Mouse (Mus musculus) MEL (cell line): Measurements from ENCODE around the gene Prmt9. TPM values are rescaled to one million over a fixed set of nuclear protein-coding genes. Genes with fewer than 3 reads are reported as not detected.
A peak's percentile ranks its signal among the peaks of the same experiment; 100 is the strongest.

Source experiments
- DNase-seq: peaks from one replicate; pipeline ENCODE4 v3.0.0; 2011; ENCODE audit warnings: low read depth, low spot score
- H3K27ac ChIP-seq: 2 replicates; pipeline ENCODE4 v1.5.1; 2012; ENCODE audit warnings: low read depth, mild to moderate bottlenecking, control low read depth, low read length, moderate library complexity; ENCODE audit not compliant: control insufficient read depth
- H3K27me3 ChIP-seq, 2 experiments: fragments of 150-350 bp in 1 of 2; sonication (generic) in 1 of 2; 2 replicates each; pipeline ENCODE4 v1.6.1; 2012; ENCODE audit warnings: low read length in 2 of 2, mild to moderate bottlenecking in 2 of 2, improper control_type of control experiment in 1 of 2, moderate library complexity in 1 of 2; ENCODE audit not compliant: insufficient read depth in 2 of 2, control insufficient read depth in 1 of 2
- H3K36me3 ChIP-seq, 2 experiments: 2 replicates each; pipeline ENCODE4 v1.6.1; 2012 to 2014; ENCODE audit warnings: low read length in 2 of 2, improper control_type of control experiment in 1 of 2, inconsistent platforms in 1 of 2, mild to moderate bottlenecking in 1 of 2; ENCODE audit not compliant: insufficient read depth in 2 of 2, control insufficient read depth in 1 of 2
- H3K4me1 ChIP-seq, 2 experiments: fragments of 150-350 bp in 1 of 2; sonication (generic) in 1 of 2; 2 replicates each; pipeline ENCODE4 v1.6.1; 2012; ENCODE audit warnings: low read length in 2 of 2, improper control_type of control experiment in 1 of 2, mild to moderate bottlenecking in 1 of 2; ENCODE audit not compliant: insufficient read depth in 2 of 2, control insufficient read depth in 1 of 2
- H3K4me3 ChIP-seq, 2 experiments: fragments of 150-350 bp in 1 of 2; sonication (generic) in 1 of 2; 2 replicates each; pipeline ENCODE4 v1.5.1; 2012; ENCODE audit warnings: low read depth in 2 of 2, low read length in 2 of 2, mild to moderate bottlenecking in 2 of 2, moderate library complexity in 2 of 2, control low read depth in 1 of 2, improper control_type of control experiment in 1 of 2; ENCODE audit not compliant: control insufficient read depth in 1 of 2, insufficient read depth in 1 of 2
- H3K79me2 ChIP-seq: 2 replicates; pipeline ENCODE4 v1.6.1; 2012; ENCODE audit warnings: mild to moderate bottlenecking, low read length, moderate library complexity; ENCODE audit not compliant: control insufficient read depth, poor library complexity, insufficient read depth
- H3K9ac ChIP-seq: 2 replicates; pipeline ENCODE4 v1.6.1; 2012; ENCODE audit warnings: low read depth, mild to moderate bottlenecking, control low read depth, low read length, moderate library complexity; ENCODE audit not compliant: control insufficient read depth, poor library complexity, severe bottlenecking
- H3K9me3 ChIP-seq: fragments of 150-350 bp; sonication (generic); replicated peaks from 2 replicates; pipeline ENCODE4 v1.6.1; 2012; ENCODE audit warnings: mild to moderate bottlenecking, low read length, improper control_type of control experiment, moderate library complexity; ENCODE audit not compliant: insufficient read depth
- BHLHE40 ChIP-seq: IDR thresholded peaks from 2 replicates; pipeline ENCODE4 v1.6.1; 2012; ENCODE audit warnings: low read depth, mild to moderate bottlenecking, inconsistent platforms, low read length, improper control_type of control experiment, borderline replicate concordance
- CHD1 ChIP-seq: IDR thresholded peaks from 2 replicates; pipeline ENCODE4 v1.6.1; 2012; ENCODE audit warnings: low read depth, mild to moderate bottlenecking, inconsistent platforms, low read length, improper control_type of control experiment
- CHD2 ChIP-seq: IDR thresholded peaks from 2 replicates; pipeline ENCODE4 v1.6.1; 2011; ENCODE audit warnings: low read length, improper control_type of control experiment
- CTCF ChIP-seq, 3 experiments: IDR thresholded peaks in 2 of 3; conservative IDR thresholded peaks in 1 of 3; 2 replicates each; pipeline ENCODE4 v1.5.1; 2011 to 2012; ENCODE audit warnings: low read length in 3 of 3, low read depth in 2 of 3, mild to moderate bottlenecking in 2 of 3, improper control_type of control experiment in 1 of 3, inconsistent platforms in 1 of 3, mixed read lengths in 1 of 3, moderate library complexity in 1 of 3; ENCODE audit not compliant: control insufficient read depth in 1 of 3, insufficient read depth in 1 of 3, poor library complexity in 1 of 3, severe bottlenecking in 1 of 3
- ELF1 ChIP-seq: IDR thresholded peaks from 2 replicates; pipeline ENCODE4 v1.6.1; 2014; ENCODE audit warnings: low read depth, mild to moderate bottlenecking, inconsistent platforms, low read length, improper control_type of control experiment, moderate library complexity
- GABPA ChIP-seq: IDR thresholded peaks from 2 replicates; pipeline ENCODE4 v1.6.1; 2012; ENCODE audit warnings: low read depth, mild to moderate bottlenecking, inconsistent platforms, low read length, improper control_type of control experiment, moderate library complexity
- HCFC1 ChIP-seq: IDR thresholded peaks from 2 replicates; pipeline ENCODE4 v1.6.1; 2012; ENCODE audit warnings: low read depth, mild to moderate bottlenecking, inconsistent platforms, low read length, improper control_type of control experiment, moderate library complexity
- JUND ChIP-seq: IDR thresholded peaks from 2 replicates; pipeline ENCODE4 v1.6.1; 2011; ENCODE audit warnings: low read depth, mild to moderate bottlenecking, improper control_type of control experiment, low read length
- MAX ChIP-seq: IDR thresholded peaks from 2 replicates; pipeline ENCODE4 v1.6.1; 2011; ENCODE audit warnings: low read length, improper control_type of control experiment
- MAZ ChIP-seq: IDR thresholded peaks from 2 replicates; pipeline ENCODE4 v1.6.1; 2012; ENCODE audit warnings: low read depth, mild to moderate bottlenecking, inconsistent platforms, low read length, improper control_type of control experiment
- MEF2A ChIP-seq: IDR thresholded peaks from 2 replicates; pipeline ENCODE4 v1.6.1; 2014; ENCODE audit warnings: low read depth, mild to moderate bottlenecking, inconsistent platforms, low read length, improper control_type of control experiment; ENCODE audit not compliant: poor library complexity, insufficient replicate concordance, severe bottlenecking; ENCODE audit errors: extremely low read depth
- MYB ChIP-seq: IDR thresholded peaks from 2 replicates; pipeline ENCODE4 v1.6.1; 2011; ENCODE audit warnings: mild to moderate bottlenecking, low read depth, low read length, improper control_type of control experiment
- NELFE ChIP-seq: IDR thresholded peaks from 2 replicates; pipeline ENCODE4 v1.6.1; 2011; ENCODE audit warnings: low read depth, low read length, improper control_type of control experiment
- NRF1 ChIP-seq: IDR thresholded peaks from 2 replicates; pipeline ENCODE4 v1.6.1; 2014; ENCODE audit warnings: low read depth, mild to moderate bottlenecking, inconsistent platforms, low read length, improper control_type of control experiment, moderate library complexity; ENCODE audit not compliant: poor library complexity, insufficient read depth, severe bottlenecking
- POLR2A ChIP-seq, 2 experiments: IDR thresholded peaks; 2 replicates each; pipeline ENCODE4 v1.6.1; 2011 to 2012; ENCODE audit warnings: low read length in 2 of 2, mild to moderate bottlenecking in 2 of 2, control low read depth in 1 of 2, improper control_type of control experiment in 1 of 2, low read depth in 1 of 2, moderate library complexity in 1 of 2; ENCODE audit not compliant: control insufficient read depth in 1 of 2, insufficient read depth in 1 of 2, poor library complexity in 1 of 2
- RAD21 ChIP-seq: IDR thresholded peaks from 2 replicates; pipeline ENCODE4 v1.6.1; 2011; ENCODE audit warnings: mild to moderate bottlenecking, low read depth, low read length, improper control_type of control experiment
- RCOR1 ChIP-seq: IDR thresholded peaks from 2 replicates; pipeline ENCODE4 v1.6.1; 2012; ENCODE audit warnings: low read depth, mild to moderate bottlenecking, inconsistent platforms, low read length, improper control_type of control experiment
- SIN3A ChIP-seq: IDR thresholded peaks from 2 replicates; pipeline ENCODE4 v1.6.1; 2012; ENCODE audit warnings: low read length, improper control_type of control experiment, inconsistent platforms
- SMC3 ChIP-seq: IDR thresholded peaks from 2 replicates; pipeline ENCODE4 v1.6.1; 2011; ENCODE audit warnings: low read depth, low read length, improper control_type of control experiment
- TBP ChIP-seq: IDR thresholded peaks from 2 replicates; pipeline ENCODE4 v1.8.0; 2011; ENCODE audit warnings: low read depth, low read length, improper control_type of control experiment
- TCF12 ChIP-seq: IDR thresholded peaks from 2 replicates; pipeline ENCODE4 v1.6.1; 2014; ENCODE audit warnings: low read depth, mild to moderate bottlenecking, inconsistent platforms, low read length, improper control_type of control experiment, moderate library complexity
- USF1 ChIP-seq: IDR thresholded peaks from 2 replicates; pipeline ENCODE4 v1.6.1; 2014; ENCODE audit warnings: low read depth, mild to moderate bottlenecking, inconsistent platforms, low read length, improper control_type of control experiment, moderate library complexity
- ZMIZ1 ChIP-seq: IDR thresholded peaks from 2 replicates; pipeline ENCODE4 v1.6.1; 2012; ENCODE audit warnings: low read depth, mild to moderate bottlenecking, inconsistent platforms, low read length, improper control_type of control experiment, moderate library complexity
- ZNF384 ChIP-seq: IDR thresholded peaks from 2 replicates; pipeline ENCODE4 v1.6.1; 2012; ENCODE audit warnings: low read depth, mild to moderate bottlenecking, inconsistent platforms, low read length, improper control_type of control experiment
- polyA plus RNA-seq, 2 experiments: library from polyadenylated mRNA; stranded (reverse) in 1 of 2; unstranded in 1 of 2; fragments of >175 nt in 1 of 2; fragments of >200 nt in 1 of 2; gene quantifications; 2 replicates each; pipeline versions ENCODE4 v1.2.1 to v1.2.4; 2012; ENCODE audit warnings: low replicate concordance in 2 of 2, low read depth in 1 of 2; ENCODE audit not compliant: insufficient read length in 2 of 2, insufficient read depth in 1 of 2, missing spikeins in 1 of 2
- total RNA-seq: library from RNA; depleted of rRNA; stranded (reverse); fragments of 300-350 nt; gene quantifications from 2 replicates; pipeline ENCODE4 v1.2.3, GENCODE M21; 2012

Prmt9 gene
- total and polyA plus RNA-seq, 3 experiments, result 16.0 to 54.2 (median 18.6) TPM

DNA sequence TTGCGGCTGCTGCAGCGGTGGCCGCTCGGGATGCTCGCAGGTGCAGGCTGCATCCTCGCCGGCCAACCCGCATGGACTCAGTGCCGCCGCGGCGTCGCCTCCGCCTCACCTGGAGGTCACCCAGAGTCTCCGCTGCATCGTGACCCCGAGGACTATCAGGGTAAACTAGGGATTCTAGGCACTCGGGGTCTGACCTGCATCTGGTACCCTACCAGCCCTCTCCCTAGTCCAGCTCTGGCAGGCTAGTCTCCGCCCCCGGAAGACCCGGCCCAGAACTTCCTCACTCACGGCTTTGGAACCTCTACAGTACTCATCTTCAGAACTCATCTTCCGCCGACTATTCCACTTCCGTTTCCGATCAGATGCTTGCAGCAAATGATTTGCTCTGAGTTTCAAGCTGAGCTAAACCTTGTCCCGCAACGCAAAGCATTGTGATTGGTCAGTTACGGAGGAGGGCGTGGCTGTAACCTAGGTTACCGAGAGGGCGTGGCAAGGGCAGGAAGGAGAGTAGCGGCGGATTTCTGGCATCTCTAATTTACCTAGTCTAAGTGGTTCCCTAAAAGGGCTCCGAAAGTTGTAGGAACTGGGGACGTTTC is 61.3 kb downstream of the Prmt9 start, which contains the start of gene Tmem184c:
TSS of gene Tmem184c (minus strand) at position 325 of the 596 bp plus-strand sequence.
- peak; percentile 95 for DNase-seq
- Histone ChIP-seq H3K4me1 (peaks cover 0 to 10% of the 10 kb centered on the region in 2 experiments; a peak in 2 of 4 replicates), H3K79me2 (no peaks in the 10 kb centered on the region; the same call in none of the 2 replicates), H3K9me3 (no peaks in the 10 kb centered on the region), H3K36me3 (peaks cover 0 to 8% of the 10 kb centered on the region in 2 experiments; a peak in 2 of 4 replicates), H3K4me3 (peak within 1 kb of the TSS; percentile 58 to 88), H3K27ac (peak within 1 kb of the TSS; percentile 46; the same call in 1 of the 2 replicates), H3K9ac (peak within 1 kb of the TSS; percentile 58), H3K27me3 (no peaks in the 10 kb centered on the region)
- TF ChIP-seq HCFC1 (peak; percentile 76), ZMIZ1 (0 out of 2 replicates have a peak, but pooled peaks have one; percentile 35), SMC3 (no peak), USF1 (0 out of 2 replicates have a peak, but pooled peaks have one; percentile 19), POLR2A (IDR thresholded peaks at IDR 0.05; ENCODE audit: control insufficient read depth in 1 of 2, insufficient read depth in 1 of 2, low read depth in 1 of 2, low read length in 2 of 2, poor library complexity in 1 of 2) (peak in 1 of 2 experiments; percentile 73; a peak in 2 of 4 replicates), NELFE (peak; percentile 42), GABPA (no peak), TCF12 (0 out of 2 replicates have a peak, but pooled peaks have one; percentile 12), ELF1 (peak; percentile 73)

DNA sequence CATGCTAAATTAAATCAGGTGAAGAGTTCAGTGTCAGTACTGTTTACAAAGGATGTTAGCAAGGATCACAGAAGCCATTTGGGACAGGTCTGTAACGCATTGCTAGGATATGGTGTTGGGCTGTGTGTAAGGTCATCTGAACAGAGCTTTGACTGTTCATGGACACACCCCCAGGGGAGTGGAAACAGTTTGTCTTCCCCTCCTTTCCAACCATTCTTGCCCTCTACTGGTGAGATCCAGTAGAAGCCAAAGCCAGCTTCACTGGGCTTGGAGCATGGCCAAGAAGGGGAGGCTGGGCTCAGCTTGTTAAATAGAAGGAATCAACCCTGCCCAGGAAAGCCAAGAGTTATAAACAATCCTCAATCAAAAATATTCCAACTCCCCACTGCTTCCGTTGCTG is 68.7 kb downstream of the Prmt9 start:
- H3K4me3 ChIP-seq, result no peak overlapping the region
- no peak overlapping the region for H3K27ac ChIP-seq
- no peaks in the 10 kb centered on the region for H3K36me3 ChIP-seq
- no peak for TF ChIP-seq GABPA
- TF ChIP-seq SMC3, result peak; percentile 44
- peak; percentile 19; the same call in 1 of the 2 replicates for TF ChIP-seq RAD21
- TF ChIP-seq CTCF (IDR thresholded peaks at IDR 0.05 in 2 of 3, conservative IDR thresholded peaks at IDR 0.05 in 1 of 3; ENCODE audit: control insufficient read depth in 1 of 3, insufficient read depth in 1 of 3, low read depth in 2 of 3, low read length in 3 of 3, poor library complexity in 1 of 3, severe bottlenecking in 1 of 3), result peak in 1 of 3 experiments; percentile 44; a peak in 3 of 6 replicates
- TF ChIP-seq ZMIZ1, result no peak
- no peak for TF ChIP-seq RCOR1
- peak; percentile 45 for DNase-seq
- no peaks in the 10 kb centered on the region; a peak in 2 of 4 replicates for H3K27me3 ChIP-seq
- H3K79me2 ChIP-seq, result no peaks in the 10 kb centered on the region
- H3K9ac ChIP-seq, result no peak overlapping the region
- H3K4me1 ChIP-seq, result peaks cover 0 to 7% of the 10 kb centered on the region in 2 experiments; a peak in 2 of 4 replicates
- H3K9me3 ChIP-seq, result no peaks in the 10 kb centered on the region

DNA sequence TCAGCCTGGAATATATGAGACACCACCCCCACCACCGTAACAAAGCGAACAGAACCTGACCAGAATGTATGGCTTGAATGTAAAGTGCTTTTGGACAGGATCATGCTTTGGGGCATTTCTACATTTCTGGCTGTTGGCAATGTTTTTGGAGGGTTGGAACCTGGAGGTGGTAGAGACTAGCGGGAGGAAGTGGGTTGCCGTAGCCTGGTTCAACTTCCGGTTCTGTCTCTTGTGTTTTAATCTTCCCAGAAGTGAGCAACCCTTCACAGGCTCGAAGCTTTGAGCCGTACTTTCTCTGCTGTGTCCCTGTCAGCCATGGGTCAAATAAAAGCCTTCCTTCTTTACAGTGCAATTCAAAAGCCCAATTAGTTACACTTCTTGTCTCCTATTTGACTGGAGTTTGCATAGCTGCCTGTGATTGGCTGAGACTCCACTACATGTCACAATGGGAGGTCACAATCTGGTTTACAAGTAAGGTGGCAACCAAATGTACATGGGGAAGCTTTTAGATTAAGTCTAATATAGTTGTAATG is 74.5 kb downstream of the Prmt9 start:
- H3K27ac ChIP-seq, result no peak overlapping the region
- H3K79me2 ChIP-seq, result no peaks in the 10 kb centered on the region
- no peak overlapping the region for H3K9ac ChIP-seq
- no peaks in the 10 kb centered on the region for H3K9me3 ChIP-seq
- no peaks in the 10 kb centered on the region for H3K36me3 ChIP-seq
- DNase-seq, result peak; percentile 35
- H3K27me3 ChIP-seq, result peaks cover 0 to 3% of the 10 kb centered on the region in 2 experiments; a peak in 3 of 4 replicates
- no peaks in the 10 kb centered on the region; a peak in 1 of 4 replicates for H3K4me1 ChIP-seq
- H3K4me3 ChIP-seq, result no peak overlapping the region
- TF ChIP-seq MAX (no peak), BHLHE40 (no peak), MEF2A (no peak), HCFC1 (no peak), NRF1 (no peak), USF1 (no peak), JUND (no peak), TBP (no peak), SIN3A (no peak), MAZ (no peak), ZNF384 (no peak), MYB (no peak), CHD2 (no peak), CHD1 (no peak)
